Mouse (Mus musculus) ES-Bruce4 (cell line): Measurements from ENCODE around the gene Gpx4.

Experiments
- CTCF ChIP-seq: IDR thresholded peaks from one replicate; pipeline ENCODE4 v1.8.1; 2011; ENCODE audit warnings: low read depth, low read length
- EP300 ChIP-seq: IDR thresholded peaks from 2 replicates; pipeline ENCODE4 v1.6.1; 2011; ENCODE audit warnings: low read depth, low read length; ENCODE audit not compliant: insufficient read depth
- POLR2A ChIP-seq: IDR thresholded peaks from one replicate; pipeline ENCODE4 v1.8.1; 2011; ENCODE audit warnings: low read length; ENCODE audit not compliant: insufficient read depth

DNA sequence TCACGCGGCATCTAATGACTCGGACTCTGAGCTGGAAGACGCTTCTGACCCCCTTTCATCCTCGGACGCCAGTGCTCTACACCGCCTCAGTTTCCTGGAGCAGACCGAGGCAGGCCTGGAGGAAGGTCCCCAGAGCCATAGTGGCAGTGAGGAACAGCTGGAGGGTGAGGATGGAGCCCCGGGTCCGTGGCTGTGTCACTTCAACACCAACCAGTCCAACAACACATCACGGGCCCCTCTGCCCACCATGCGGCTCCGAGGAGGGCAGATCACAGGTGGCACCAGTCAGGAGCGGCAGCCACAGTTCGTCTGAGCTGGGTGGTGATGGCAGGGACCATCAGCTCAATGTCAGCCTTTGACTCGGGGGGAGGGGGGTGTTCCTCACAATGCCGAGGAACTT is 16.2 kb upstream of the Gpx4 start:
- TF ChIP-seq POLR2A (no peak), CTCF (no peak), EP300 (no peak)
